Mouse (Mus musculus) bone marrow macrophage, adult 2 months (primary cell): Measurements from ENCODE around the gene Iqsec1.

Source experiments
- CTCF ChIP-seq: IDR thresholded peaks from 2 replicates; pipeline ENCODE4 v1.5.1; 2012; ENCODE audit warnings: low read depth, mild to moderate bottlenecking, low read length, moderate library complexity
- POLR2A ChIP-seq: IDR thresholded peaks from 2 replicates; pipeline ENCODE4 v1.6.1; 2012; ENCODE audit warnings: mild to moderate bottlenecking, low read depth, low read length, borderline replicate concordance

DNA sequence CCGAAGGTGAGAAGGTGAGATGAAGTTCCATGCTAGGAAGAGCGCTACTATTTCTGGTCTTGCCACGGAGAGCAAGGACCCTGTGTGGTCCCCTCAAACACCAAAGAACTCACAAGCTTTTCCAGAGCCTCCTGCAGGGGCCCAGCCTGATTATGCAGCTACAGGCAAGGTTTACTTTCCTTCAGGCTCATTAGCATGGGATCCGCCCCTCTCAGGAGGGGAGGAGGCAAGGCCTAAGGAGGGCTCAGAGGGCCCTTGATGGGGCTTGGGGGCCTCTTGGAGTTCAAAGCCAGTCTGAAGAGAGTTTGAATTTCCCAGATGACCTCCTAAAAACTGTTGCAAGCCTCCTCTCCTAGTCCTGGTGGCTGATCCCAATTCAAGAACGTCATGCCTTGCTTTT is 179.9 kb downstream of the Iqsec1 start:
- TF ChIP-seq CTCF (no peak), POLR2A (no peak)
